Mouse (Mus musculus): Measurements from ENCODE around the gene Fam241b. TPM values are rescaled to one million over a fixed set of nuclear protein-coding genes. Genes with fewer than 3 reads are reported as not detected.

Fam241b gene
- polyA plus RNA-seq, 1 experiment from 2014 or later, result 43.1 TPM

GRCm38 (mm10) chr10:62062786-62063185 is 80.9 kb downstream of the Fam241b start:
- Histone ChIP-seq H3K4me1 (ENCODE audit: control insufficient read depth, insufficient read depth, low read length) (peaks cover 18% of the 10 kb centered on the region), H3K4me2 (ENCODE audit: low read depth, low read length) (no peak overlapping the region), H3K27me3 (replicated peaks; ENCODE audit: control insufficient read depth, insufficient read depth, low read length) (no peaks in the 10 kb centered on the region), H3K27ac (ENCODE audit: low read length) (no peak overlapping the region), H3K9ac (ENCODE audit: low read depth, low read length) (no peak overlapping the region), H3K9me3 (ENCODE audit: control insufficient read depth, low read length) (no peaks in the 10 kb centered on the region), H3K36me3 (ENCODE audit: control insufficient read depth, insufficient read depth, low read length) (no peaks in the 10 kb centered on the region), H3K4me3 (ENCODE audit: low read length) (no peak overlapping the region)
- ATAC-seq, result no peak
- WGBS, result 68% methylated on average over 5 of the region's 5 CpGs

- ATAC-seq, result no peak
- no peaks in the 10 kb centered on the region for H3K36me3 ChIP-seq (ENCODE audit: control insufficient read depth, insufficient read depth, low read length)
- no peaks in the 10 kb centered on the region for H3K27me3 ChIP-seq (replicated peaks; ENCODE audit: control insufficient read depth, insufficient read depth, low read length)
- H3K27ac ChIP-seq (ENCODE audit: low read length), result no peak overlapping the region
- H3K4me3 ChIP-seq (ENCODE audit: low read length), result no peak overlapping the region
- 0 out of 2 replicates have a peak overlapping the region, but pooled peaks have one; percentile 34 for H3K9ac ChIP-seq (ENCODE audit: low read depth, low read length)
- no peaks in the 10 kb centered on the region for H3K9me3 ChIP-seq (ENCODE audit: control insufficient read depth, low read length)
- WGBS, result 29% methylated on average over 14 of the region's 14 CpGs
- H3K4me2 ChIP-seq (ENCODE audit: low read depth, low read length), result no peak overlapping the region
- H3K4me1 ChIP-seq (ENCODE audit: control insufficient read depth, insufficient read depth, low read length), result peaks cover 18% of the 10 kb centered on the region
Measured at GRCm38 (mm10) chr10:62060969-62061678, 82.6 kb downstream of the Fam241b start.

- Histone ChIP-seq H3K27me3 (replicated peaks; ENCODE audit: control insufficient read depth, insufficient read depth, low read length) (no peaks in the 10 kb centered on the region), H3K4me1 (ENCODE audit: control insufficient read depth, insufficient read depth, low read length) (peaks cover 18% of the 10 kb centered on the region), H3K4me3 (ENCODE audit: low read length) (no peak overlapping the region), H3K9ac (ENCODE audit: low read depth, low read length) (peak overlapping the region; percentile 34; the same call in 1 of the 2 replicates), H3K4me2 (ENCODE audit: low read depth, low read length) (no peak overlapping the region), H3K27ac (ENCODE audit: low read length) (no peak overlapping the region), H3K9me3 (ENCODE audit: control insufficient read depth, low read length) (no peaks in the 10 kb centered on the region), H3K36me3 (ENCODE audit: control insufficient read depth, insufficient read depth, low read length) (no peaks in the 10 kb centered on the region)
- ATAC-seq, result no peak
- WGBS, result 45% methylated on average over 16 of the region's 16 CpGs
Measured at GRCm38 (mm10) chr10:62060224-62060913, 83.4 kb downstream of the Fam241b start.

- Histone ChIP-seq H3K4me3 (ENCODE audit: low read length) (no peak overlapping the region), H3K9me3 (ENCODE audit: control insufficient read depth, low read length) (no peaks in the 10 kb centered on the region), H3K4me1 (ENCODE audit: control insufficient read depth, insufficient read depth, low read length) (peaks cover 18% of the 10 kb centered on the region), H3K4me2 (ENCODE audit: low read depth, low read length) (no peak overlapping the region), H3K9ac (ENCODE audit: low read depth, low read length) (no peak overlapping the region), H3K27me3 (replicated peaks; ENCODE audit: control insufficient read depth, insufficient read depth, low read length) (no peaks in the 10 kb centered on the region), H3K27ac (ENCODE audit: low read length) (no peak overlapping the region), H3K36me3 (ENCODE audit: control insufficient read depth, insufficient read depth, low read length) (no peaks in the 10 kb centered on the region)
- no peak for ATAC-seq
- 62% methylated on average over 13 of the region's 13 CpGs for WGBS
Measured at GRCm38 (mm10) chr10:62058508-62059375, 85.0 kb downstream of the Fam241b start.

Other genes with a start within 250 kb of the Fam241b start
- gene Col13a1, start 164.8 kb downstream of the Fam241b start, polyA plus RNA-seq (2015; fragmentation: Nextera tagmentation; extraction: Ambion mirVana), result 4.5 and 5.7 TPM in 2 replicates
- 6.1 and 6.3 TPM in 2 replicates for gene Neurog3, start 10.8 kb downstream of the Fam241b start, polyA plus RNA-seq (2015; fragmentation: Nextera tagmentation; extraction: Ambion mirVana)
- 86.3 and 92.1 TPM in 2 replicates for gene Tspan15, start 87.3 kb upstream of the Fam241b start, polyA plus RNA-seq (2015; fragmentation: Nextera tagmentation; extraction: Ambion mirVana)
- 0.98 and 1.2 TPM in 2 replicates for gene Tacr2, start 108.5 kb upstream of the Fam241b start, polyA plus RNA-seq (2015; fragmentation: Nextera tagmentation; extraction: Ambion mirVana)
- gene Hk1, start 236.0 kb upstream of the Fam241b start, polyA plus RNA-seq (2015; fragmentation: Nextera tagmentation; extraction: Ambion mirVana), result 25.5 and 27.6 TPM in 2 replicates

Measured in intestine, embryonic 16.5 days (tissue).